Mouse (Mus musculus) lung, embryonic 15.5 days (tissue): ENCODE measurements around the gene Ythdf2. TPM values are rescaled to one million over a fixed set of nuclear protein-coding genes. Genes with fewer than 3 reads are reported as not detected.

Source experiments
- ATAC-seq: fragments of 200-750 bp; cut with Nextera tagmentation; 2 replicates; pipeline ENCODE4 v1.8.0; 2017; ENCODE audit warnings: moderate number of reproducible peaks, borderline replicate concordance; ENCODE audit not compliant: low FRiP score, low TSS enrichment; ENCODE audit errors: extremely low read depth
- H3K27ac ChIP-seq: fragments of 300-500 bp; sonication (generic); 2 replicates; pipeline ENCODE4 v1.5.1; 2015; ENCODE audit warnings: moderate library complexity, mild to moderate bottlenecking, inconsistent platforms
- H3K27me3 ChIP-seq: fragments of 300-500 bp; sonication (generic); 2 replicates; pipeline ENCODE4 v1.6.1; 2015; ENCODE audit warnings: inconsistent platforms
- H3K36me3 ChIP-seq: fragments of 300-500 bp; sonication (generic); 2 replicates; pipeline ENCODE4 v1.6.1; 2015; ENCODE audit warnings: inconsistent platforms
- H3K4me1 ChIP-seq: fragments of 300-500 bp; sonication (generic); 2 replicates; pipeline ENCODE4 v1.6.1; 2015; ENCODE audit warnings: inconsistent platforms
- H3K4me2 ChIP-seq: fragments of 300-500 bp; sonication (generic); 2 replicates; pipeline ENCODE4 v1.6.1; 2015; ENCODE audit warnings: inconsistent platforms, mild to moderate bottlenecking, moderate library complexity
- H3K4me3 ChIP-seq: fragments of 300-500 bp; sonication (generic); 2 replicates; pipeline ENCODE4 v1.5.1; 2015; ENCODE audit warnings: mild to moderate bottlenecking, inconsistent platforms
- H3K9ac ChIP-seq: fragments of 300-500 bp; sonication (generic); 2 replicates; pipeline ENCODE4 v1.6.1; 2015; ENCODE audit warnings: inconsistent platforms
- H3K9me3 ChIP-seq: fragments of 300-500 bp; sonication (generic); 2 replicates; pipeline ENCODE4 v1.6.1; 2016; ENCODE audit warnings: inconsistent platforms
- WGBS: fragments of 180-500 bp; shearing (Covaris S2); methylation state at CpG from one replicate; pipeline ENCODE4 v1.1.7; 2015; 5-methylcytosine and 5-hydroxymethylcytosine counted together
- polyA plus RNA-seq: library from polyadenylated mRNA; unstranded; fragments of >200 nt; fragmentation: Nextera tagmentation; extraction: Ambion mirVana; gene quantifications from 2 replicates; pipeline ENCODE4 v1.2.1, GENCODE M21; 2015

Gene Ythdf2
- polyA plus RNA-seq: 105 and 109 TPM in 2 replicates

DNA sequence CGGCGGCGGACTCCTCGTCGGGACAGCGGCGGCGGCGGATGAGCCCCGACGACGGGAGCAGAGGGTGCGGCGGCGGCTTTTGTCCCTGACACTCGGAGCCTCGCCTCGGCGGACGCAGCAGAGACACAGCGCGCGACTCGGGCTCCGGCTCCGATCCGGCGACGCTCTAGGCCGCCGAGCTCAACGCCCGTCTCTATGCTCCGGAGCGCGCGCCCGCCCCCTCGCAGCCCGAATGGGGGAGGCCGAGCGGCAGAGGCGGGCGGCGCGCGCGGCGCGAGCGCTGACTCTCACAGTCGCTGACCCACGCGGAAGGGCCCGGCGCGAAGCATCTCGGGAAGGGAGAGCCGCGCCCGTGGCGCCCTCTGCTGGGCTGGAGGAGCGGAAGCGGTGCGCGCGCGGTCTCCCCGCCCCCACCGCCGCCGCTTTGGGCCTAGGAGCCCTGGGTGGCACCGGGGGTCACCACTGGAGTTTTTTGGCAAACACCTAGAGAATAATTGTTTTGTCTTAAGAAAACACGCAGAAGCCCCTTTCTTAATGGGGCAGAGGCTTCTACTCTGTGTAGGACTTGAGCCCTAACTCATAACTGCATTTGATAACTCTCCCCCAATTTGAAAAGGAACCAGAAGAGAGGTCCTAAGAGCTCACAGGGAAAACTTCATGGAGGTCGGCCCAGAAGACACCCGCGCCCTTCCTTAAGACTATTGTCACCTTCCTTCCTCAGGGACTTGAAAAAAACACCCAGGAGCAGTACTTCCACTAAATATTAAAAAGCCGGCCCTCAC lies at the start of gene Ythdf2:
Gene Ythdf2, minus strand, starts transcription at position 351 of the 782 bp plus-strand sequence.
- WGBS: 1% methylated on average over 72 of the region's 78 CpGs

DNA sequence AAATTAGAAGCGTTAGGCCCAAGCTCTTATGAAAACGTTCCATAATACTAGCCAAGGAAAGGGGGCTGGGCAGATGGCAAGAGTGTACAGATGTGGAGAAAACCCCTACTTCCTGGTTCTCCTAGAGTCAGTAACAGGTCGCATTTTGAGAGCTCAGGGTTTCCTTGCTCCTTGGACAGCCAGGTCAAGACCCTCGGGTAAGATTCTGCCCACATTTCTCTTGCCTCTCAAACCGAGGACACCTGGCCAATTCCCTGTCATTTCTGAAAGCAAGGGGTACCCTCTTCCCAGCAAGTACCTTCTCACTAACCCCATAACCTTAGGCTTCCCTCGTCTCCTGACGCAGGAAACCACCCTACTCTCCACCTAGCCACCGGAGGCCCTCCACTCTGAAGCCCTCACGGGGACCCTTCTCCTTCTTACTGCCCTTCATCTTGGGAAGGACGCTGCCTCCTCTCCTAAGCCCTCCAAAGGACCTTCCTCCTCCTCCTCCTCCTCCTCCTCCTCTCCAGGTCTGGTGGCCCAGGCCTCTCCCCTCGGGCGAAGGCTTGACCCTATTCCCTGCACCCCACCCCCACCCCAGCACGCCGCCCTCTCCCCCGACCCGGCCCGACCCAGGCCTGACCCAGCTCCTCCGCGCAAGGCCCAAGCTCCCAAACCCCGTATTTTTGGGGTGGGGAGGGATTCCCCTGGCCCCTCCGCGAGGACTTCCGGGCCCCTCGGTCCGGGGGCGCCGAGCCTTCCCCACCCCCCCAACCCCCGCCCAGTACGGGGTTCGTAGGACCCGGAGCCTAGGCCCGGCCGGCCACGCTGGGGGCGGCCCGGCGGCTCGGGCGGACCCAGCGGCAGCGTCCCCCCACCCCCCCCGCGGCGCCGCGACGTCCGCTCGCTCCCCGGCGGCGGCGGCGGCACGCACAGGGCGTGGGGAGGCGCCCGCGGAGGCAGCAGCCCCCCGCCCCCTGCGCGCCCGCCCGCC lies 48.6 kb upstream of the Ythdf2 start:
- H3K27ac ChIP-seq: peak overlapping the region; percentile 95
- no peaks in the 10 kb centered on the region for H3K27me3 ChIP-seq
- peak overlapping the region; percentile 68 for H3K4me2 ChIP-seq
- H3K4me3 ChIP-seq: peak overlapping the region; percentile 77
- peaks cover 22% of the 10 kb centered on the region for H3K4me1 ChIP-seq
- no peaks in the 10 kb centered on the region for H3K36me3 ChIP-seq
- ATAC-seq: peak; percentile 89
- H3K9me3 ChIP-seq: no peaks in the 10 kb centered on the region
- H3K9ac ChIP-seq: peak overlapping the region; percentile 82
- 1% methylated on average over 27 of the region's 64 CpGs for WGBS

More for the DNA sequence above, at the start of gene Ythdf2:
- peak within 1 kb of the TSS; percentile 95 for H3K4me3 ChIP-seq
- H3K9ac ChIP-seq: peak within 1 kb of the TSS; percentile 98
- no peaks in the 10 kb centered on the region for H3K27me3 ChIP-seq
- ATAC-seq: peak; percentile 99
- H3K4me2 ChIP-seq: peak within 1 kb of the TSS; percentile 71
- no peaks in the 10 kb centered on the region for H3K9me3 ChIP-seq
- H3K36me3 ChIP-seq: peaks cover 14% of the 10 kb centered on the region; the same call in 1 of the 2 replicates
- H3K27ac ChIP-seq: peak within 1 kb of the TSS; percentile 83
- H3K4me1 ChIP-seq: peaks cover 24% of the 10 kb centered on the region

DNA sequence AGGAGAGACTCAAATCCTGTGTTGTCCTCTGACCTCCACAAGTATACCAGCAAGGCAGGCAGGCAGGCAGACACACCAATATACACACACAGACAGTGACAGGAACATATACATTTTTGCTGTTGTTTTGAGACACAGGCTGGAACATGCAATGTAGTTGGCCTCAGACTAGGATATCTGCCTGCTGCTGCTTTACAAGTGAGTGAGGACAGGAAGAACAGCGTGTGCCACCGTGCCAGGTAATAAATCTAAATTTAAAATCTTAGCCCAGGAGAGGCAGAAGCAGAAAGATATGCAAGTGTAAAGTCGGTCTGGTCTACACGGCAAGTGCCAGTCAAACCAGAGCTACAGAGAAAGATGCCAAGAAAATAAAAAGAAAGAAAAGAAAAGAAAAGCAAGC lies 47.1 kb upstream of the Ythdf2 start:
- peak overlapping the region; percentile 68 for H3K4me2 ChIP-seq

DNA sequence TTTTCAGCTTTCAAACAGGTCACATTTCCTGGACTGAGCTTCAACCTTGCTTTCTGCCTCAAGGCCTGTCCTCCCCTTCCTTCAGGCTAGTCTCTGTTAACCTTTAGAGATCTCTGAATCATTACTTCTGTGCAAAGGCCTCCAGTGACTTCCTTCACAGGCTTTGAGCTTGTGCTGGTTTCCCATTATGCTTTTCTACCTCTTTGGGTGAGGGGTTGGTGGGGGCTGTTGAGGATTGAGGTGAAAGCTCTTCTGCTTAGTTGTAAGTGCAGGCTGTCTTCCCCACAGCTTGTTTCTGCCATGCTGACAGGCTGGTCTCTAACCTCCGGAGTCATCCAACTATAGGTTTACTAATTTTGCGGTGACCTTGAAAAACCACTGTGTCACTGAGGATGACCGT lies 44.3 kb upstream of the Ythdf2 start:
- WGBS: 83% methylated on average over 3 of the region's 3 CpGs
- no peak overlapping the region for H3K27ac ChIP-seq
- no peak overlapping the region for H3K9ac ChIP-seq

More for the DNA sequence above, 47.1 kb upstream of the Ythdf2 start:
- Histone ChIP-seq H3K4me1 (peaks cover 25% of the 10 kb centered on the region), H3K27ac (no peak overlapping the region), H3K9ac (no peak overlapping the region), H3K27me3 (no peaks in the 10 kb centered on the region), H3K36me3 (no peaks in the 10 kb centered on the region), H3K9me3 (no peaks in the 10 kb centered on the region), H3K4me3 (no peak overlapping the region)
- WGBS: 65% methylated on average over 4 of the region's 4 CpGs
- ATAC-seq: no peak

DNA sequence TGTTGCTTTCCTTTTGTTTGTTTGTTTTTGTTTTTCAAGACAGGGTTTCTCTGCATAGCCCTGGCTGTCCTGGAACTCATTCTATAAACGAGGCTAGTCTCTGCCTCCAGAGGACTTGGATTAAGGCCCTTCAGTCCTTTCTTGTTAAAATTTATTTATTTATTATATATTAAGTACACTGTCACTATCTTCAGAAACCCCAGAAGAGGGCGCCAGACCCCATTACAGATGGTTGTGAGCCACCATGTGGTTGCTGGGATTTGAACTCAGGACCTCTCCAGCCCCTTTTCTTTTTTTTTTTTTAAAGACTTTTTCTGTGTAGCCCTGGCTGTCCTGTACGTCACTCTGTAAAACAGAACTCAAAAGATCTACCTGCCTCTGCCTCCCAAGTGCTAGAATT lies 42.9 kb upstream of the Ythdf2 start:
- H3K27me3 ChIP-seq: no peaks in the 10 kb centered on the region
- H3K4me1 ChIP-seq: peaks cover 14% of the 10 kb centered on the region
- H3K9me3 ChIP-seq: no peaks in the 10 kb centered on the region
- ATAC-seq: no peak
- H3K4me3 ChIP-seq: no peak overlapping the region
- WGBS: 85% methylated on average over 3 of the region's 3 CpGs
- H3K27ac ChIP-seq: no peak overlapping the region
- H3K36me3 ChIP-seq: peaks cover 18% of the 10 kb centered on the region
- H3K4me2 ChIP-seq: no peak overlapping the region
- H3K9ac ChIP-seq: no peak overlapping the region

More for the DNA sequence above, 44.3 kb upstream of the Ythdf2 start:
- H3K27me3 ChIP-seq: no peaks in the 10 kb centered on the region
- H3K4me1 ChIP-seq: peaks cover 17% of the 10 kb centered on the region
- no peaks in the 10 kb centered on the region for H3K9me3 ChIP-seq
- no peak overlapping the region for H3K4me3 ChIP-seq
- no peak for ATAC-seq
- peaks cover 6% of the 10 kb centered on the region for H3K36me3 ChIP-seq
- H3K4me2 ChIP-seq: no peak overlapping the region

DNA sequence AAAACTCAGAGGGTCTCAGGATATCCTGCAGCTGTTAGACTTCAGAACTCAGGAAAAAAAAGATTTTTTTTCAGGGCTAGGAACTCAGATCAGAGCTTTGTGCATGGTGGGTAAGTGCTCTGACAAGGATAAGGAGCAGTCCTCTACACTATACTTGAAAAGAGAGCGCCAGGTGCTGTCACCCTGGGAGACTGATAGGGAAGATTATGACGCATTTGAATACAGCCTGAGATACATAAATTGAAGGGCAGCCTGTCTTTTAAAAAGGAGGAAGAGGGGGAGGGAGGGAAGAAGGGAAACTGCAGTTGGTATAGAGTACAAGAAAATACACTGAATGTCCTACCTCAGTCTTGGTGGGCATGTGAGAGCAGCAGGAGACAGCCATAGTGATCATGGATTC lies 41.5 kb upstream of the Ythdf2 start:
- Histone ChIP-seq H3K4me1 (0 out of 2 replicates have a peak, but pooled peaks cover 3% of the 10 kb centered on the region), H3K27ac (no peak overlapping the region), H3K9ac (no peak overlapping the region), H3K4me3 (no peak overlapping the region), H3K4me2 (no peak overlapping the region), H3K9me3 (no peaks in the 10 kb centered on the region), H3K36me3 (peaks cover 28% of the 10 kb centered on the region), H3K27me3 (no peaks in the 10 kb centered on the region)
- 57% methylated on average over 2 of the region's 2 CpGs for WGBS
- ATAC-seq: no peak

DNA sequence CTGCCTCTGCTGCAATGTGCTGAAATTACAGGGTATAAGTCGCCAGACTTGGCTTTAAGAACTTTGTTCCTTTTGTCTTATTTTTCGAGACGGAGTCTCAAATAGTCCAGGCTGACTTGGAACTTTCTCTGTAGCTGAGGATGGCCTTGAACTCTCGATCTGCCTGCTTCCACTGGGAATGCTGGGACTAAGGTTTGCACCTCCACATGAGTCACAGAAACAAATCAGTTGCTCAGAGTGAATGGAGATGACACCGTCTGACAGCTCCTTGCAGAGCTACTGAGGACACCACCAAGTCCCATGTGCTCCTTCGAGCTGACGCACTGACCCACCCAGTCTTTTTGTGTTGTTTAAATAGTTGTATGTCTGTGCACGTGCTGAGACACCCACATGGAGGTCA lies 41.0 kb upstream of the Ythdf2 start:
- no peak overlapping the region for H3K4me3 ChIP-seq
- no peak overlapping the region for H3K4me2 ChIP-seq
- H3K9ac ChIP-seq: no peak overlapping the region
- H3K36me3 ChIP-seq: peaks cover 33% of the 10 kb centered on the region
- H3K27me3 ChIP-seq: no peaks in the 10 kb centered on the region
- H3K27ac ChIP-seq: no peak overlapping the region
- no peaks in the 10 kb centered on the region for H3K9me3 ChIP-seq
- 0 out of 2 replicates have a peak, but pooled peaks cover 3% of the 10 kb centered on the region for H3K4me1 ChIP-seq
- 88% methylated on average over 8 of the region's 8 CpGs for WGBS
- no peak for ATAC-seq

DNA sequence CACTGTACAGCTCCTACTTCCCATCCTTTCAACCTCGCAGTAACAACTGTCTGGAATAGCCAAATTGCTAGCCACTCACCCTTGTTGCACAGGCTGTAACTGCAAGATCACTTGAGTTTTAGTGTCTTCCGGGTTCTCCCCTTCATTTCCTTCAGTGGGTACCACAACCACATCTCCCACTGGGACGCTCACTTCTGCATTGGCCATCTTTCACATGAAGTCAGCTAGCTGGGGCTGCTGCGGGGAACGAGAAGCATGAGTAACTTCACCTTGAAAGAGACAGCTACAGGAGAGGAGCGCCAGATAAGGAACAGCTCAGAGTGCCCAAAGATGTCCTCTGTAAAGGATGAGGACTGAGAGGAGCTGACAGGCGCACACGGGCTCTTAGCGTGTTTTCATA lies 39.5 kb upstream of the Ythdf2 start:
- WGBS: 91% methylated on average over 9 of the region's 9 CpGs
- no peaks in the 10 kb centered on the region for H3K27me3 ChIP-seq
- 0 out of 2 replicates have a peak, but pooled peaks cover 3% of the 10 kb centered on the region for H3K4me1 ChIP-seq
- H3K36me3 ChIP-seq: peaks cover 39% of the 10 kb centered on the region
- no peak overlapping the region for H3K27ac ChIP-seq
- no peak overlapping the region for H3K9ac ChIP-seq
- ATAC-seq: no peak
- H3K4me2 ChIP-seq: no peak overlapping the region
- H3K4me3 ChIP-seq: no peak overlapping the region
- no peaks in the 10 kb centered on the region for H3K9me3 ChIP-seq

DNA sequence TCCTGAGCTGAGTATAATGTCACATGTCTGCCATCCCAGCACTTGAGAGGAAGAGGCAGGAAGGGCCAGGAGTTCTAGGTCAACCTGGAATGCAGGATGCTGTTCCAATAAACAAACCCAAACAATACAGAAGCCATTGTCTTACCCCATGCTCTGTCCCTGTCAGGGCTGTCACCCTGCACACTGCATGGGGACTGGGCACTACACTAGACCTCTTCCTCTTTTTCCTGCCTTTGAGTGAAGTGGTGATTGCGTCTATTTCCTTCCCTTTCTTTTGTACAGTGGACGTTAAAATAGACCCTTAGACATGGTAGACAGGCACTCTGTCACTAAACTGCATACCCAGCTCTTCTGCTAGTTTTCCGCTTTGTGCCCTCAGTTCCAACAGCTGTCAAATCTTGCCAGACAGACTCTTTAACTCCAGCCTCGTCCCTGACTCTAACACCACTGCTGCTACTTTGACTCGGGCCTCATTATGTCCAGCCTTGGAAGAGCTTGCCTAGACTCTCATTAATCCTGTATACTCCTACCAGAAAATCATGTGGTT lies 35.4 kb upstream of the Ythdf2 start:
- WGBS: 68% methylated on average over 5 of the region's 5 CpGs
- no peak overlapping the region for H3K9ac ChIP-seq
- H3K4me3 ChIP-seq: no peak overlapping the region
- peak; percentile 79 for ATAC-seq
- H3K27me3 ChIP-seq: no peaks in the 10 kb centered on the region
- H3K36me3 ChIP-seq: peaks cover 75% of the 10 kb centered on the region
- H3K9me3 ChIP-seq: no peaks in the 10 kb centered on the region
- H3K4me2 ChIP-seq: no peak overlapping the region
- 0 out of 2 replicates have a peak overlapping the region, but pooled peaks have one; percentile 22 for H3K27ac ChIP-seq
- no peaks in the 10 kb centered on the region for H3K4me1 ChIP-seq

DNA sequence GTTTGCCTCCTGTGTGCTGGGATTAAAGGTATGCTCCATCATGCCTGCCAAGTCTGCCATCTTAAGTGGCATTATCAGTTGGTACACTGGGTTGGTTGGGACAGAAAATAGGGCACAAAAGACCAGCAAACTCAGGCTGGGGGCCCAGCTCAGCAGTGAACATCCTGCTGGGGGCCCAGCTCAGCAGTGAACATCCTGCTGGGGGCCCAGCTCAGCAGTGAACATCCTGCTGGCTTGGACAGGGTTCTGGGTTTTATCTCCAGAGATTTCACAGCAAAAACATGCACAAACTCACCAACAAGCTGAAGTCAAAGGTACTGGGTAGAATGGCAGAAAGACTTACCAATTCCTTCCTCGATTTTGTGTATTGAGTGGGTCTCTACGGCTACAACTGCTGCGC lies 33.5 kb upstream of the Ythdf2 start:
- Histone ChIP-seq H3K9ac (no peak overlapping the region), H3K4me1 (no peaks in the 10 kb centered on the region), H3K4me3 (no peak overlapping the region), H3K9me3 (no peaks in the 10 kb centered on the region), H3K36me3 (peaks cover 76% of the 10 kb centered on the region), H3K27me3 (no peaks in the 10 kb centered on the region), H3K27ac (no peak overlapping the region), H3K4me2 (no peak overlapping the region)
- 93% methylated on average over 3 of the region's 3 CpGs for WGBS
- ATAC-seq: no peak

DNA sequence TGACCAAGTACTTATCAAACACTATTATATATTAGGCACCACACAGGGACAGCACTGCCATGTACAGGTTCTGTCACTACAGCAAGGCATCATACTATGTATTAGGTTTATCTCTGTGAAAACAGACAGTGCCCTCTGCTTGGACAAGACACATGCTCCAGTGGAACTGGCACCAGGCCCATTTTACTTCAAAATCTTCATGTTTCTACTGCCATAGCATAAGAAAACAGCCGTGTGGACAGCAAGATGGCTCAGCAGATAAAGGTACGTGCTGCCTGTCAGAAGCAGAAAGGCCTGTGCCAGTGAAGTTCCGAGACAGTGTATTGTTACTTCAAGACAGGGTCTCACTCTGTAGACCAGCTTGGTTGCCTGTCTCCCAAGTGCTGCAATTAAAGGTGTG lies 29.1 kb upstream of the Ythdf2 start:
- Histone ChIP-seq H3K27me3 (no peaks in the 10 kb centered on the region), H3K9me3 (no peaks in the 10 kb centered on the region), H3K27ac (no peak overlapping the region), H3K36me3 (peaks cover 71% of the 10 kb centered on the region), H3K4me3 (no peak overlapping the region), H3K4me2 (no peak overlapping the region), H3K4me1 (no peaks in the 10 kb centered on the region), H3K9ac (no peak overlapping the region)
- WGBS: 80% methylated on average over 3 of the region's 3 CpGs
- no peak for ATAC-seq
